Mouse (Mus musculus): ENCODE results near the gene Map3k15. TPM values are rescaled to one million over a fixed set of nuclear protein-coding genes. Genes with fewer than 3 reads are reported as not detected.

Map3k15 gene
- polyA plus RNA-seq, 1 experiment from 2014 or later, result 0.32 TPM

Other genes with a start within 250 kb of the Map3k15 start
- gene Pdha1, start 150.0 kb downstream of the Map3k15 start, polyA plus RNA-seq (2014; fragmentation: Nextera tagmentation; extraction: Ambion mirVana), result 97.3 and 110 TPM in 2 replicates